Mouse (Mus musculus): ENCODE data around the gene Kifc5b. TPM values are rescaled to one million over a fixed set of nuclear protein-coding genes. Genes with fewer than 3 reads are reported as not detected.
"Not testable (repeated sequence)": the region's sequence is repeated elsewhere in the genome, so short reads cannot be mapped to it uniquely, and the experiment has no call there.

Gene Kifc5b
- total and polyA plus RNA-seq, 2 experiments from 2014 or later: 3.2 to 4.7 TPM

DNA sequence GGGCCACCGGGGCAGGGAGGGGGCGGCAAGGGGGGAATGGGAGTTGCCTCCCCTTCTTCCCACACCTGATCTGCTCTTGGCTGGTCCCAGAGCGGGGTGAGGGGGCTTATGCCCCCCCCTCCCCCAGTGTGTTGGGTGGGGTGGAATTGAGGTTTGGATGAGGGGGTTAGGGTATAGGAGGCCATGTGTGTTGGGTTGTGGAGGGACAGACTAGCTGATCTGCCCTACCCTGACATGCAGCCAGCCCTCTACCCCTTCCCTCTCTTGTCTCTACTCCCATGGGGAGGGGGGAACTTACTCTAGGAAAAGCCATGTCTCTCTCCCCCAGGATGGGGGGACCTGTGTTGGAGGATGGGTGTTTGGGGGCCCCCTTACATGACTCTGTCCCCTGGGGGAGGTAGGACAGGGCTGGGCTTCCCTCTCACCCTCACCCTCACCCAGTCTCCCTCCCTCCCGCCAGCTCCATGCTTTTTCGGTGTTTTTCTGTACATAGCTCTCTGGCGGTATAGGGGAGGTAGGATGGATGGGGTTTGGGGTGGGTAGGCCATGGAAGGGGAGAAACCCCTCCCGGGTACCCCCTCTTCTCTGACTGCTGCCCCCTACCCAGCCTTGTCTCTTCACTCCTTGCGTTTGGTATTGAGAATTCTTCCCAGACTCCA lies 54.5 kb downstream of the Kifc5b start:
- ATAC-seq: no peak
- no peak for DNase-seq (ENCODE audit: low spot score)
- Histone ChIP-seq H3K27ac (no peak overlapping the region), H3K36me3 (ENCODE audit: insufficient read depth, low read length) (peaks cover 35% of the 10 kb centered on the region), H3K9me3 (ENCODE audit: low read length) (no peaks in the 10 kb centered on the region), H3K4me1 (ENCODE audit: insufficient read depth, low read length) (peaks cover 8% of the 10 kb centered on the region), H3K4me2 (ENCODE audit: low read depth, low read length) (no peak overlapping the region), H3K4me3 (ENCODE audit: low read length) (no peak overlapping the region), H3K27me3 (ENCODE audit: insufficient read depth, low read length) (no peaks in the 10 kb centered on the region), H3K9ac (replicated peaks; ENCODE audit: low read length) (no peak overlapping the region)
- 59% methylated on average over 7 of the region's 8 CpGs for WGBS
- TF ChIP-seq CTCF (IDR thresholded peaks at IDR 0.05; ENCODE audit: low read depth): 0 out of 2 replicates have a peak, but pooled peaks have one; percentile 2

DNA sequence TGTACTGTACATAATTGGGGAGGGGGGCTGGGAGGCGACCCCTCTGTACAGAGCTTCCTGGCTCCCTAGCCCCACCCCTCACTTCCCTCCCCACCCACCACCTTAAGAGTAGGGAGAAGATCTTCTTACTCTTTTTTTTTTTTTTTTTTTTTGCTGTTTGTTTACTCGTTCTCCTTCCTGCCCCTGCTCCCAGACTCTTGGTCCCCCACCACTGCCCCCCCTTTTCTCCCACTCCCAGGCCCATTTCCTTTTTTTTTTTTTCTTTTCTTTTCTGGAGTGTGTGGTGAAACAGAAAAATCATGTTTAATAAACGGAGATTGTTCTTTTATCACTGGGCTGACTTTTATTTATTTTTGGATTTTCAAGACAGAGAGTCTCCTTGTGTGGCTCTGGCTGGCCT lies 55.2 kb downstream of the Kifc5b start:
- 9% methylated on average over 3 of the region's 3 CpGs for WGBS
- peaks cover 32% of the 10 kb centered on the region for H3K36me3 ChIP-seq (ENCODE audit: insufficient read depth, low read length)

DNA sequence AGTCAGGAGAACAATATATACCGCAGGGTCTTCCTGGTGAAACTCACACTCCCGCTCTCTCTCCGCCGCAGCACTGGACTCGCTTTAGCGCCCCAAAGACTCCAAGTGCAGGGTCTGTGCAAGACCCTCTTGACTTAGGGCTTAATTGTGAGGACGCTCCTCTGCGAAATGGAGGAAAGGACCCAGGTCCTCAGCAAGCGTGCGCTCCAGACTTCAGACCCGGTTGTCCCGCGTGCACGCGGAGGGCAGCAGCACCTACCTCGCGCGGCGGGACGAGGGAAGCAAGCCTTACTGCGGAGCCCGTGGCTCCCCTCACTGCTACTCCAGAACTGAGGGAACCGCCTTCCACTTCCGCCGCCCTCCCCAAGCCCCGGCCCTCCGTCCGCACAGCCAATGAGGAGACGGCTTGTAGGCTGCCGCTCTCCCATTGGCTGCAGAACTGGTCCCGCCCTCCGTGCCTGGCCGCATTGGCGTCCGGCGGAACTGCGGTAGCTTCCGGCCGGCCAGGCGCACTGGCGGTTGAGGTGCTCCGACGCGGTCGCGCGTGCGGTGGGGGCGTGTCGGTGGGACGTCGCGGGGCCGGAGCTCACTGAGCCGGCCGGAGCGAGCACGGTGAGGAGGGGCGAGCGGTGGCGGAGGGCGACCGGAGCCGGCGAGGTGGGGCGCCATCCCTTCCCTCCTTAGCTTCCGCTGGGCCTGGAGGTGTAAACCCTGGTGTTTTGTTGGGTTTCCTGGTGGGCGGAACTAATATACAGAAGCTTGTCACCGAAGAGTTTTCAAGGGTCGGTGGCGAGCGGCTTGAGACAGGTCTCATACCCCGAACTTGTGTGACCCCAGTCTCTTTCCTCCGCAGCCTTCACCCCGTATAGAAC lies 56.0 kb downstream of the Kifc5b start, which contains the start of gene Zbtb9:
Gene Zbtb9 (plus strand): TSS at position 465 of the 872 bp plus-strand sequence.
- no peaks in the 10 kb centered on the region for H3K27me3 ChIP-seq (ENCODE audit: insufficient read depth, low read length)
- ATAC-seq (peak; percentile 98), DNase-seq (ENCODE audit: low spot score) (peak; percentile 98)
- H3K27ac ChIP-seq: peak within 1 kb of the TSS; percentile 80
- H3K4me3 ChIP-seq (ENCODE audit: low read length): peak within 1 kb of the TSS; percentile 81
- H3K4me1 ChIP-seq (ENCODE audit: insufficient read depth, low read length): peaks cover 8% of the 10 kb centered on the region
- WGBS: under 1% methylated on average over 75 of the region's 75 CpGs
- TF ChIP-seq CTCF (IDR thresholded peaks at IDR 0.05; ENCODE audit: low read depth): no peak
- no peaks in the 10 kb centered on the region for H3K9me3 ChIP-seq (ENCODE audit: low read length)
- peak within 1 kb of the TSS; percentile 95 for H3K4me2 ChIP-seq (ENCODE audit: low read depth, low read length)
- peak within 1 kb of the TSS; percentile 75 for H3K9ac ChIP-seq (replicated peaks; ENCODE audit: low read length)
- peaks cover 26% of the 10 kb centered on the region for H3K36me3 ChIP-seq (ENCODE audit: insufficient read depth, low read length)

More for the DNA sequence above, 55.2 kb downstream of the Kifc5b start:
- Histone ChIP-seq H3K9ac (replicated peaks; ENCODE audit: low read length) (peak overlapping the region; percentile 75), H3K4me3 (ENCODE audit: low read length) (peak overlapping the region; percentile 81), H3K4me1 (ENCODE audit: insufficient read depth, low read length) (peaks cover 8% of the 10 kb centered on the region), H3K9me3 (ENCODE audit: low read length) (no peaks in the 10 kb centered on the region), H3K27ac (peak overlapping the region; percentile 80), H3K27me3 (ENCODE audit: insufficient read depth, low read length) (no peaks in the 10 kb centered on the region), H3K4me2 (ENCODE audit: low read depth, low read length) (peak overlapping the region; percentile 95)
- DNase-seq (ENCODE audit: low spot score) (no peak), ATAC-seq (no peak)
- TF ChIP-seq CTCF (IDR thresholded peaks at IDR 0.05; ENCODE audit: low read depth): no peak

DNA sequence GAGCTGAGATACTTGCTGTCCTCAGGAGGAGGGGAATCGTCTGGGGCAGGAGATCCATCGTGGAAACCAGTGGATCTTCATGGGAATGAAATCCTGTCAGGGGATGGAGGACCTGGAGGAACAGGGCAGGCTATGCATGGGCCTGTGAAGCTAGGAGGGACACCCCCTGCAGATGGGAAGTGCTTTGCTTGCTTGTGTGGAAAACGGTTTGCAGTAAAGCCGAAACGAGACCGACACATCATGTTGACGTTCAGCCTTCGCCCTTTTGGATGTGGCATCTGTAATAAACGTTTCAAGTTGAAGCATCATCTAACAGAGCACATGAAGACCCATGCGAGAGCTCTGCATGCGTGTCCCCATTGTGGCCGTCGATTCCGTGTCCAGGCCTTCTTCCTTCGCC lies 57.7 kb downstream of the Kifc5b start:
- Histone ChIP-seq H3K4me1 (ENCODE audit: insufficient read depth, low read length) (peaks cover 8% of the 10 kb centered on the region), H3K27ac (no peak overlapping the region), H3K9ac (replicated peaks; ENCODE audit: low read length) (no peak overlapping the region), H3K4me2 (ENCODE audit: low read depth, low read length) (0 out of 2 replicates have a peak overlapping the region, but pooled peaks have one; percentile 95), H3K36me3 (ENCODE audit: insufficient read depth, low read length) (peaks cover 22% of the 10 kb centered on the region), H3K4me3 (ENCODE audit: low read length) (no peak overlapping the region), H3K9me3 (ENCODE audit: low read length) (no peaks in the 10 kb centered on the region), H3K27me3 (ENCODE audit: insufficient read depth, low read length) (no peaks in the 10 kb centered on the region)
- TF ChIP-seq CTCF (IDR thresholded peaks at IDR 0.05; ENCODE audit: low read depth): no peak
- no peak for DNase-seq (ENCODE audit: low spot score)
- 92% methylated on average over 15 of the region's 15 CpGs for WGBS
- ATAC-seq: no peak

DNA sequence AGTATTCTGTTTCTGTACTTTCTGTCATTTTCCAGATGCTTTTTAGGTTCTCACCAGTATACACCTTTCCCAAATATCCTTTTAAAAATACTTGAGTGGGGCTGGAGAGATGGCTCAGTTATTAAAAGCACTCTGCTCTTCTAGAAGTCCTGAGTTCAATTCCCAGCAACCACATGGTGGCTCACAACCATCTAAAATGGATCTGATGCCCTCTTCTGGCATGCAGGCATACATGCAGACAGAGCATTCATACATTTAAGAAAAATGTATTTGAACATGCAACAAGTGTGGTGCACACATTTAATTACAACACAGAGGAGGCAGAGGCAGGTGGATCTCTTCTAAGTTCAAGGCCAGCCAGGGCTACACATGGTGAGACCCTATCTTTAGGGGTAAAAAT lies 58.5 kb downstream of the Kifc5b start:
- DNase-seq (ENCODE audit: low spot score) (no peak), ATAC-seq (no peak)
- Histone ChIP-seq H3K4me1 (ENCODE audit: insufficient read depth, low read length) (peaks cover 8% of the 10 kb centered on the region), H3K9me3 (ENCODE audit: low read length) (no peaks in the 10 kb centered on the region), H3K4me3 (ENCODE audit: low read length) (no peak overlapping the region), H3K4me2 (ENCODE audit: low read depth, low read length) (no peak overlapping the region), H3K9ac (replicated peaks; ENCODE audit: low read length) (no peak overlapping the region), H3K27ac (no peak overlapping the region), H3K36me3 (ENCODE audit: insufficient read depth, low read length) (peaks cover 22% of the 10 kb centered on the region), H3K27me3 (ENCODE audit: insufficient read depth, low read length) (no peaks in the 10 kb centered on the region)
- TF ChIP-seq CTCF (IDR thresholded peaks at IDR 0.05; ENCODE audit: low read depth): peak; percentile 39; the same call in 1 of the 2 replicates

DNA sequence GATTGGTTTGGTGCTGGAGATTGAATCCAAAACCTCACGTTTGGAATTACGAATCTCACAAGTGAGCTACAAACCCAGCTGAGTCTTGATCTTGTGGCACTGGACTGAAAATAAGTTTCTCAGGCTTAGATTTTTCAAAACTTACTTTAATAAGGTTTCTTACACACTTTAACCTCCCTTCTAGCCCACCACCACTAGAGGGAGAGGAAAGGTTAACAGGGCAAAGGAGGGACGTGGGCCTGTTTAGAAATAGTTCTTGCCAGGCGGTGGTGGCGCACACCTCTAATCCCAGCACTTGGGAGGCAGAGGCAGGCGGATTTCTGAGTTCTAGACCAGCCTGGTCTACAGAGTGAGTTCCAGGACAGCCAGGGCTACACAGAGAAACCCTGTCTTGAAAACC lies 60.5 kb downstream of the Kifc5b start:
- peaks cover 18% of the 10 kb centered on the region for H3K36me3 ChIP-seq (ENCODE audit: insufficient read depth, low read length)
- not testable (repeated sequence) for H3K4me1 ChIP-seq (ENCODE audit: insufficient read depth, low read length)

More for the DNA sequence above, 60.5 kb downstream of the Kifc5b start:
- H3K27ac ChIP-seq; H3K4me2 ChIP-seq (ENCODE audit: low read depth, low read length); H3K27me3 ChIP-seq (ENCODE audit: insufficient read depth, low read length); ATAC-seq; H3K9ac ChIP-seq (replicated peaks; ENCODE audit: low read length); H3K4me3 ChIP-seq (ENCODE audit: low read length); DNase-seq (ENCODE audit: low spot score); H3K9me3 ChIP-seq (ENCODE audit: low read length): not testable (repeated sequence)
- WGBS: 90% methylated on average over 6 of the region's 6 CpGs
